Mouse (Mus musculus) 3T3-L1 (cell line): ENCODE data around the gene Trim47.

Experiments used
- DNase-seq: peaks from one replicate; pipeline ENCODE4 v3.0.0-alpha.2; 2015; ENCODE audit warnings: low read depth, low spot score

Gene Trim47

GRCm38 (mm10) chr11:116062521-116062920 lies 64.5 kb downstream of the Trim47 start:
- no peak for DNase-seq

- no peak for DNase-seq
Observed at GRCm38 (mm10) chr11:116061641-116062415, 65.2 kb downstream of the Trim47 start.

- no peak for DNase-seq
Observed at GRCm38 (mm10) chr11:116060596-116060995, 66.4 kb downstream of the Trim47 start.

GRCm38 (mm10) chr11:116059691-116060025 lies 67.4 kb downstream of the Trim47 start:
- DNase-seq, result no peak

GRCm38 (mm10) chr11:116058868-116059690 lies 67.9 kb downstream of the Trim47 start:
- DNase-seq, result no peak

GRCm38 (mm10) chr11:116058022-116058614 lies 68.9 kb downstream of the Trim47 start:
- DNase-seq, result no peak

- no peak for DNase-seq
Observed at GRCm38 (mm10) chr11:116057237-116057881, 69.7 kb downstream of the Trim47 start.

GRCm38 (mm10) chr11:116055873-116056272 lies 71.1 kb downstream of the Trim47 start:
- no peak for DNase-seq
